Mouse (Mus musculus): ENCODE measurements around the gene Fnip2. TPM values are rescaled to one million over a fixed set of nuclear protein-coding genes. Genes with fewer than 3 reads are reported as not detected.
A peak's percentile ranks its signal among the peaks of the same experiment; 100 is the strongest.
"Not testable (repeated sequence)": the region's sequence is repeated elsewhere in the genome, so short reads cannot be mapped to it uniquely, and the experiment has no call there.

Gene Fnip2
- polyA plus RNA-seq, 1 experiment from 2014 or later, result 3.0 TPM

GRCm38 (mm10) chr3:79578164-79578563 lies 10.6 kb upstream of the Fnip2 start:
- WGBS, result 76% methylated on average over 6 of the region's 6 CpGs
- no peak for ATAC-seq
- Histone ChIP-seq H3K4me1 (ENCODE audit: control insufficient read depth, insufficient read depth, low read length) (no peaks in the 10 kb centered on the region; the same call in 1 of the 2 replicates), H3K4me2 (ENCODE audit: low read length) (no peak overlapping the region), H3K9me3 (replicated peaks; ENCODE audit: control insufficient read depth, low read length) (no peaks in the 10 kb centered on the region), H3K4me3 (ENCODE audit: low read depth, low read length) (no peak overlapping the region), H3K36me3 (ENCODE audit: control insufficient read depth, insufficient read depth, low read length) (no peaks in the 10 kb centered on the region), H3K27ac (ENCODE audit: low read depth, low read length) (no peak overlapping the region), H3K27me3 (replicated peaks; ENCODE audit: control insufficient read depth, insufficient read depth, low read length) (no peaks in the 10 kb centered on the region), H3K9ac (ENCODE audit: low read length) (no peak overlapping the region)
- no peak for DNase-seq (ENCODE audit: low spot score)

- no peak overlapping the region for H3K4me3 ChIP-seq (ENCODE audit: low read depth, low read length)
- 90% methylated on average over 6 of the region's 6 CpGs for WGBS
- H3K9ac ChIP-seq (ENCODE audit: low read length), result no peak overlapping the region
- no peak overlapping the region for H3K4me2 ChIP-seq (ENCODE audit: low read length)
- H3K9me3 ChIP-seq (replicated peaks; ENCODE audit: control insufficient read depth, low read length), result no peaks in the 10 kb centered on the region
- H3K27ac ChIP-seq (ENCODE audit: low read depth, low read length), result no peak overlapping the region
- H3K4me1 ChIP-seq (ENCODE audit: control insufficient read depth, insufficient read depth, low read length), result no peaks in the 10 kb centered on the region; the same call in 1 of the 2 replicates
- H3K27me3 ChIP-seq (replicated peaks; ENCODE audit: control insufficient read depth, insufficient read depth, low read length), result no peaks in the 10 kb centered on the region
- no peak for DNase-seq (ENCODE audit: low spot score)
- no peak for ATAC-seq
- no peaks in the 10 kb centered on the region for H3K36me3 ChIP-seq (ENCODE audit: control insufficient read depth, insufficient read depth, low read length)
Measured at GRCm38 (mm10) chr3:79577606-79578005, 10.0 kb upstream of the Fnip2 start.

GRCm38 (mm10) chr3:79576865-79577264 lies 9.3 kb upstream of the Fnip2 start:
- H3K36me3 ChIP-seq (ENCODE audit: control insufficient read depth, insufficient read depth, low read length), result no peaks in the 10 kb centered on the region
- 35% methylated on average over 5 of the region's 5 CpGs for WGBS
- peak; percentile 9 for DNase-seq (ENCODE audit: low spot score)
- no peak overlapping the region for H3K9ac ChIP-seq (ENCODE audit: low read length)
- no peak overlapping the region for H3K4me2 ChIP-seq (ENCODE audit: low read length)
- H3K4me3 ChIP-seq (ENCODE audit: low read depth, low read length), result no peak overlapping the region
- H3K4me1 ChIP-seq (ENCODE audit: control insufficient read depth, insufficient read depth, low read length), result no peaks in the 10 kb centered on the region; the same call in 1 of the 2 replicates
- ATAC-seq, result no peak; the same call in 1 of the 2 replicates
- H3K9me3 ChIP-seq (replicated peaks; ENCODE audit: control insufficient read depth, low read length), result no peaks in the 10 kb centered on the region
- H3K27me3 ChIP-seq (replicated peaks; ENCODE audit: control insufficient read depth, insufficient read depth, low read length), result no peaks in the 10 kb centered on the region
- H3K27ac ChIP-seq (ENCODE audit: low read depth, low read length), result no peak overlapping the region

GRCm38 (mm10) chr3:79576468-79576816 lies 8.8 kb upstream of the Fnip2 start:
- 16% methylated on average over 3 of the region's 3 CpGs for WGBS
- no peak overlapping the region for H3K9ac ChIP-seq (ENCODE audit: low read length)
- no peaks in the 10 kb centered on the region; the same call in 1 of the 2 replicates for H3K4me1 ChIP-seq (ENCODE audit: control insufficient read depth, insufficient read depth, low read length)
- no peak for DNase-seq (ENCODE audit: low spot score)
- H3K27me3 ChIP-seq (replicated peaks; ENCODE audit: control insufficient read depth, insufficient read depth, low read length), result no peaks in the 10 kb centered on the region
- H3K36me3 ChIP-seq (ENCODE audit: control insufficient read depth, insufficient read depth, low read length), result no peaks in the 10 kb centered on the region
- H3K4me3 ChIP-seq (ENCODE audit: low read depth, low read length), result no peak overlapping the region
- peak; percentile 22; the same call in 1 of the 2 replicates for ATAC-seq
- no peak overlapping the region; the same call in 1 of the 2 replicates for H3K27ac ChIP-seq (ENCODE audit: low read depth, low read length)
- no peak overlapping the region for H3K4me2 ChIP-seq (ENCODE audit: low read length)
- H3K9me3 ChIP-seq (replicated peaks; ENCODE audit: control insufficient read depth, low read length), result no peaks in the 10 kb centered on the region

- Histone ChIP-seq H3K27ac (ENCODE audit: low read depth, low read length) (peak overlapping the region; percentile 23; the same call in 1 of the 2 replicates), H3K36me3 (ENCODE audit: control insufficient read depth, insufficient read depth, low read length) (no peaks in the 10 kb centered on the region), H3K4me1 (ENCODE audit: control insufficient read depth, insufficient read depth, low read length) (no peaks in the 10 kb centered on the region; the same call in 1 of the 2 replicates), H3K9me3 (replicated peaks; ENCODE audit: control insufficient read depth, low read length) (no peaks in the 10 kb centered on the region), H3K4me3 (ENCODE audit: low read depth, low read length) (no peak overlapping the region), H3K9ac (ENCODE audit: low read length) (no peak overlapping the region), H3K27me3 (replicated peaks; ENCODE audit: control insufficient read depth, insufficient read depth, low read length) (no peaks in the 10 kb centered on the region), H3K4me2 (ENCODE audit: low read length) (no peak overlapping the region)
- DNase-seq (ENCODE audit: low spot score) (peak; percentile 84), ATAC-seq (peak; percentile 82)
- WGBS, result 12% methylated on average over 10 of the region's 10 CpGs
Measured at GRCm38 (mm10) chr3:79575576-79576467, 8.2 kb upstream of the Fnip2 start.

GRCm38 (mm10) chr3:79574336-79574735 lies 6.7 kb upstream of the Fnip2 start:
- Histone ChIP-seq H3K36me3 (ENCODE audit: control insufficient read depth, insufficient read depth, low read length) (no peaks in the 10 kb centered on the region), H3K4me3 (ENCODE audit: low read depth, low read length) (no peak overlapping the region), H3K9me3 (replicated peaks; ENCODE audit: control insufficient read depth, low read length) (no peaks in the 10 kb centered on the region), H3K27me3 (replicated peaks; ENCODE audit: control insufficient read depth, insufficient read depth, low read length) (no peaks in the 10 kb centered on the region), H3K4me1 (ENCODE audit: control insufficient read depth, insufficient read depth, low read length) (no peaks in the 10 kb centered on the region; the same call in 1 of the 2 replicates), H3K27ac (ENCODE audit: low read depth, low read length) (no peak overlapping the region), H3K9ac (ENCODE audit: low read length) (no peak overlapping the region), H3K4me2 (ENCODE audit: low read length) (no peak overlapping the region)
- no peak for DNase-seq (ENCODE audit: low spot score)
- WGBS, result 90% methylated on average over 3 of the region's 3 CpGs
- ATAC-seq, result no peak

- DNase-seq (ENCODE audit: low spot score), result not testable (repeated sequence)
- WGBS, result 98% methylated on average over 5 of the region's 5 CpGs
Measured at GRCm38 (mm10) chr3:79573376-79573775, 5.8 kb upstream of the Fnip2 start.

GRCm38 (mm10) chr3:79572399-79572798 lies 4.8 kb upstream of the Fnip2 start:
- H3K4me3 ChIP-seq (ENCODE audit: low read depth, low read length), result no peak overlapping the region
- DNase-seq (ENCODE audit: low spot score) (no peak), ATAC-seq (no peak)
- H3K36me3 ChIP-seq (ENCODE audit: control insufficient read depth, insufficient read depth, low read length), result no peaks in the 10 kb centered on the region
- 72% methylated on average over 3 of the region's 3 CpGs for WGBS
- no peak overlapping the region for H3K27ac ChIP-seq (ENCODE audit: low read depth, low read length)
- no peak overlapping the region for H3K4me2 ChIP-seq (ENCODE audit: low read length)
- no peaks in the 10 kb centered on the region for H3K27me3 ChIP-seq (replicated peaks; ENCODE audit: control insufficient read depth, insufficient read depth, low read length)
- H3K9me3 ChIP-seq (replicated peaks; ENCODE audit: control insufficient read depth, low read length), result no peaks in the 10 kb centered on the region
- H3K9ac ChIP-seq (ENCODE audit: low read length), result no peak overlapping the region
- no peaks in the 10 kb centered on the region; the same call in 1 of the 2 replicates for H3K4me1 ChIP-seq (ENCODE audit: control insufficient read depth, insufficient read depth, low read length)

More at GRCm38 (mm10) chr3:79573376-79573775, 5.8 kb upstream of the Fnip2 start:
- H3K4me1 ChIP-seq (ENCODE audit: control insufficient read depth, insufficient read depth, low read length); H3K4me2 ChIP-seq (ENCODE audit: low read length); H3K27me3 ChIP-seq (replicated peaks; ENCODE audit: control insufficient read depth, insufficient read depth, low read length); H3K36me3 ChIP-seq (ENCODE audit: control insufficient read depth, insufficient read depth, low read length); H3K9me3 ChIP-seq (replicated peaks; ENCODE audit: control insufficient read depth, low read length); H3K27ac ChIP-seq (ENCODE audit: low read depth, low read length); H3K9ac ChIP-seq (ENCODE audit: low read length); ATAC-seq; H3K4me3 ChIP-seq (ENCODE audit: low read depth, low read length): not testable (repeated sequence)

- WGBS, result 88% methylated on average over 3 of the region's 3 CpGs
- H3K27ac ChIP-seq (ENCODE audit: low read depth, low read length), result no peak overlapping the region
Measured at GRCm38 (mm10) chr3:79569351-79569681, 1.7 kb upstream of the Fnip2 start.

More at GRCm38 (mm10) chr3:79569351-79569681, 1.7 kb upstream of the Fnip2 start:
- Histone ChIP-seq H3K9me3 (replicated peaks; ENCODE audit: control insufficient read depth, low read length) (no peaks in the 10 kb centered on the region), H3K9ac (ENCODE audit: low read length) (no peak overlapping the region), H3K4me3 (ENCODE audit: low read depth, low read length) (no peak overlapping the region), H3K4me2 (ENCODE audit: low read length) (no peak overlapping the region), H3K4me1 (ENCODE audit: control insufficient read depth, insufficient read depth, low read length) (no peaks in the 10 kb centered on the region; the same call in 1 of the 2 replicates), H3K27me3 (replicated peaks; ENCODE audit: control insufficient read depth, insufficient read depth, low read length) (no peaks in the 10 kb centered on the region), H3K36me3 (ENCODE audit: control insufficient read depth, insufficient read depth, low read length) (no peaks in the 10 kb centered on the region)
- no peak for DNase-seq (ENCODE audit: low spot score)
- ATAC-seq, result no peak
